Mouse (Mus musculus) duodenum, adult 2 months (tissue): ENCODE data around the gene Cd209a. TPM values are rescaled to one million over a fixed set of nuclear protein-coding genes. Genes with fewer than 3 reads are reported as not detected.

Experiments
- polyA plus RNA-seq: library from polyadenylated mRNA; depleted of rRNA; stranded (reverse); fragments of >200 nt; gene quantifications from 2 replicates; pipeline ENCODE4 v1.2.3, GENCODE M21; 2012; ENCODE audit warnings: low replicate concordance; rRNA removed

Cd209a gene
- polyA plus RNA-seq, result 0.28 TPM in 1 of 2 replicates, not detected in the other

GRCm38 (mm10) chr8:3748761-3749160 lies at the start of gene Cd209a:
Gene Cd209a, minus strand, starts transcription at chr8:3748984.

GRCm38 (mm10) chr8:3720551-3720950 lies 28.2 kb downstream of the Cd209a start, which contains the start of gene Clec4g:
Gene Clec4g, minus strand, starts transcription at chr8:3720651.

DNA sequence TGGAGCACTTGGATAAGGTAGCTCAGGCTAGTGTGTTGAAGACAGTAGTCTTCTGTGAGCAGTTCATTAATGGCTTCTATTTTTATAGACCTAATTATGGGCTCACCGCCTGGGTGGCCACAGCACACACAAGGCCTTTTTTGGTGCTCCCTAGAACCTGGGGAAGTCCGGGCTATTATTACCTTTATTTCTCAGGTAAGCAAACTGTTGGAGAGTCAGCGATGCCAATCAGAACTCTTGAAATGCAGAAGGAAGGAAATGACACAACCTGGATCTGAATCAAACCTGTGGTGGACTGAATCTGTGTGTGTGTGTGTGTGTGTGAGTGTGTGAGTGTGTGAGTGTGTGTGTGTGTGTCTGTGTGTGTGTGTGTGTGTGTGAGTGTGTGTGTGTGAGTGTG lies 54.7 kb downstream of the Cd209a start, which contains the start of gene Fcer2a:
Gene Fcer2a (minus strand): TSS at position 55 of the 400 bp plus-strand sequence.

Other genes with a start within 250 kb of the Cd209a start
- 386 and 793 TPM in 2 replicates for gene Mcoln1, start 248.5 kb downstream of the Cd209a start, polyA plus RNA-seq
- gene Pnpla6, start 233.6 kb downstream of the Cd209a start, polyA plus RNA-seq, result 40.4 and 72.5 TPM in 2 replicates
- gene C330021F23Rik, start 181.0 kb downstream of the Cd209a start, polyA plus RNA-seq, result 0.14 and 1.1 TPM in 2 replicates
- gene Camsap3, start 161.7 kb downstream of the Cd209a start, polyA plus RNA-seq, result 74.9 and 113 TPM in 2 replicates
- gene Xab2, start 127.7 kb downstream of the Cd209a start, polyA plus RNA-seq, result 26.7 and 29.0 TPM in 2 replicates
- 1.5 and 4.4 TPM in 2 replicates for gene Pet100, start 127.4 kb downstream of the Cd209a start, polyA plus RNA-seq
- not detected in 2 replicates for gene Pcp2, start 123.4 kb downstream of the Cd209a start, polyA plus RNA-seq
- 256 and 257 TPM in 2 replicates for gene Stxbp2, start 118.0 kb downstream of the Cd209a start, polyA plus RNA-seq
- gene Retn, start 93.2 kb downstream of the Cd209a start, polyA plus RNA-seq, result 2.4 TPM in 1 of 2 replicates, not detected in the other
- gene Mcemp1, start 83.2 kb downstream of the Cd209a start, polyA plus RNA-seq, result 0.07 TPM in 1 of 2 replicates, not detected in the other
- gene Fcor, start 76.6 kb downstream of the Cd209a start, polyA plus RNA-seq, result 0.37 and 2.7 TPM in 2 replicates
- gene Trappc5, start 72.7 kb downstream of the Cd209a start, polyA plus RNA-seq, result 19.8 and 32.5 TPM in 2 replicates
- 0.87 TPM in 1 of 2 replicates, not detected in the other for gene Fcer2a, start 54.8 kb downstream of the Cd209a start, polyA plus RNA-seq
- 0.07 TPM in 1 of 2 replicates, not detected in the other for gene Clec4g, start 28.3 kb downstream of the Cd209a start, polyA plus RNA-seq
- not detected in 2 replicates for gene Cd209e, start 105.3 kb upstream of the Cd209a start, polyA plus RNA-seq
- not detected in 2 replicates for gene Cd209d, start 129.6 kb upstream of the Cd209a start, polyA plus RNA-seq
- gene Cd209b, start 177.9 kb upstream of the Cd209a start, polyA plus RNA-seq, result not detected in 2 replicates
- gene Cd209c, start 205.8 kb upstream of the Cd209a start, polyA plus RNA-seq, result 0.15 TPM in 1 of 2 replicates, not detected in the other